Mouse (Mus musculus): ENCODE measurements around the gene Fuca1. TPM values are rescaled to one million over a fixed set of nuclear protein-coding genes. Genes with fewer than 3 reads are reported as not detected.

The Fuca1 gene
- total RNA-seq, 2 experiments from 2014 or later, result 39.3 to 122 TPM

DNA sequence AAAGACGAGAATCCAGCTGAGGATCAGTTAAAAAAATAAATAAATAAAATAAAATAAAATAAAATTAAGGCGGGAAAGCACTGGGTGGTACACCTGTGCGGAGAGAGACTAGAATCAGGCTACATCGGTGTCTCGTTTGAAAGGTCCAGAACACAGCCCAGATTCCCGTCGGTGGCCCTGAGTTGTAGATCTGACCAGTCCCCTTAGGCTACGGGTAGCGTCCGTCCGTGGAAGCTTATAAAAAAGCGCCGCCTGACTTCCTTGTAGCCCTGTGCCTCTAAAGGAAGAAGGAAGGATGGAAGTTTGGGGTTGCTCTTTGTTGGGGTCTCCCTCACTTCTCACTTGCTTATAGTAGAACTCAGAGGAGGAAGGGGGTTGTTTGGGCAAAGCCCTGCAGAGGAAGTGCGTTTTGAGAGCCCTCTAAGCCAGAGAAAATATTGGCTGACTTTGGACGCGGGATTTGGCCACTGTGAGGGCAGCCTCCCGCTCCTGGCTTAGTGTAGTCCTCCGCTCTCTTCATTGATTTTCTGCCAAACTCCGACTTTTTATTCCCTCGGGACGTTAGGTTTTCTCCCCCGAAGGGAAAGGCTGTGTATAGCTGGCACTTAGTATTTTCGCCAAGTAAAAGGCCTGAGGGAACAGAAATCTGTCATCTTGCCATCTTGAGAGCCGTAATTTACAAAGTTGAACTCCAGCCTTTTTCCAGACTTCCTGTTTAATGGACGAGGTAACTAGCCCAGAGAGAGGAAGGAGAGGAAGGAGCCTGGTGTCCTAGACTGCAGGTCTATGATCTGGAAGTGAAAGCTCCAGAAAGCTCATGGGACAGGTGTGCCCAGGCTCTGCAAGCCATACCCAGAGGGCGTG, 954 bp downstream of the Fuca1 start:
- no peak for ATAC-seq (replicated peaks; ENCODE audit: poor library complexity)

- no peak for ATAC-seq (replicated peaks; ENCODE audit: poor library complexity)
These were observed 1.7 kb downstream of the Fuca1 start for GRCm38 (mm10) chr4:135922190-135922589.

GRCm38 (mm10) chr4:135924418-135924817, 3.9 kb downstream of the Fuca1 start:
- ATAC-seq (replicated peaks; ENCODE audit: poor library complexity), result no peak

DNA sequence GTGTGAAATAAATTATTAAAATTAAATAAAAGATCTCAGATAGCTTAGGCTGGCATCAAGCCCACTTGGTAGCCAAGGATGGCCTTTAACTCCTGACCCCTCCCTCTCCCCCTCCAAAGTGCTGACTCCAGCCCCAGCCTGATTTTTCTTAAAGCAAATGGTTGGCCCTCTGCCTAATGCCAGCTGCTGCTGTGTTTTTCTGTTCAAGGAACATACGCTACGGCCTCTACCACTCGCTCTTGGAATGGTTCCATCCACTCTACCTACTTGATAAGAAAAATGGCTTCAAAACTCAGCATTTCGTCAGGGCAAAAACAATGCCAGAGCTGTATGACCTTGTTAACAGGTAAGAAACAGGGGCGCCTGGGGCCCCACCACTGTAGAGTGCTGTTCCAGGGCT, 4.8 kb downstream of the Fuca1 start:
- no peak for ATAC-seq (replicated peaks; ENCODE audit: poor library complexity)

DNA sequence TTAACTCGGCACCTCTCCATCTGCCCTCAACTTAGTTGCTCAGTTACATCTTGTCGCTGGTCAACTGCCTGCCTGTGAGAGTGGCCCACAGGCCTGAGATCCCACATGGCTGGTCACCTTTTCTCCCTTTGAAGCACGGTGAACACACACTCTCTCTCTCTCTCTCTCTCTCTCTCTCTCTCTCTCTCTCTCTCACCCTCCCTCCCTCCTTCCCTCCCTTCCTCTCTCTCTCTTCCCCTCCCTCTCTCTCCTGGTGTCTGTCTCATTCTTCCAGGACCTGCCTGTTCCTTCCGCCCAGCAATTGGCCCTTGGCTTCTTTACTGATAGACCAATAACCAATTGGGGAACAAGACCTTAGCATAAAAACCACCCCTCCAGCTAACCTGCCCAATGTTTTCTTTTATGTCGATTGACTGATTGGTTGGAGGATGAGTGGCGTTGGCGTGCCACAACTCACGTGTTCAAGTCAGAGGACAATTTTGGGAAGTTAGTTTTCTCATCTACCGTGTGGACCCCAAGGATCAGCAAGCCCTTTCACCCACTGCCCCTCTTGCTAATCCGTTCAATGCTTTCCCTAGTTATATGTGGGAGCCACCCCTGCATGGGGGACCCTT, 5.8 kb downstream of the Fuca1 start:
- ATAC-seq (replicated peaks; ENCODE audit: poor library complexity), result no peak

- no peak for ATAC-seq (replicated peaks; ENCODE audit: poor library complexity)
These were observed 6.3 kb downstream of the Fuca1 start for GRCm38 (mm10) chr4:135926861-135927260.

- no peak for ATAC-seq (replicated peaks; ENCODE audit: poor library complexity)
These were observed 7.8 kb downstream of the Fuca1 start for GRCm38 (mm10) chr4:135928376-135928775.

DNA sequence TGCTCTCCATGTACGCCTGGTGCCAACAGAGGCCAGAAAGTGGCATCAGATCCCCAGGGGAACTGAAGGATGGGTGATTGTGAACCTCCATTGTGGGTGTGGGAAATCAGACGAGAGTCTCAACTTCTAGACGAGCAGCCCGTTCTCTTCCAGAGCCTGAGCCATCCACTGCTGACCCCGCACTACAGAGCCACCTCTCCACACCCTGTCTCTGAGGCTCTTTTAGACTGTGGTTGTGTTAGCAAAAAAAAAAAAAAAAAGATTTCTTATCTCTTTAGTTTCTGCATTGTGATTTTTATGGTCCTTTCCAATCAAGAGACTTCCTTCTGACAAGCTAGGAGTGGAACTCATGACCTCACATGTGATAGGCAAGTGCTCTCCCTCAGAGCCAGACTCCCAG, 8.9 kb downstream of the Fuca1 start:
- no peak for ATAC-seq (replicated peaks; ENCODE audit: poor library complexity)

DNA sequence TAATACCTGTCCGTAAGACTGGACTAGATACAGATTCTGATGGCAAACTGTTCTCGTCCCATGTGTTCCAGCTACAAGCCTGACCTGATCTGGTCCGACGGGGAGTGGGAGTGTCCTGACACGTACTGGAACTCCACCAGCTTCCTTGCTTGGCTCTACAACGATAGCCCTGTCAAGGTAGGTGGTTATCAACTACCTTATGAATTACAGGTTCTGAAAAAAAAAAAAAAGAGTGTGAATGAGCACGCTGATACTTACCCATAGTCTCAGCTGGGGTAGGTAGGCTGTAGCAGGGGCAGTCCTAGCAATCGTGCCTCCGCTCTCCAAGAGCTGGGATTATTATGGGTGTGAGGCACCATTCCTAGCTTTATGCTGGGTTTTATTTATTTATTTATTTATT, 9.3 kb downstream of the Fuca1 start:
- no peak for ATAC-seq (replicated peaks; ENCODE audit: poor library complexity)

- ATAC-seq (replicated peaks; ENCODE audit: poor library complexity), result no peak
These were observed 9.7 kb downstream of the Fuca1 start for GRCm38 (mm10) chr4:135930239-135930638.

DNA sequence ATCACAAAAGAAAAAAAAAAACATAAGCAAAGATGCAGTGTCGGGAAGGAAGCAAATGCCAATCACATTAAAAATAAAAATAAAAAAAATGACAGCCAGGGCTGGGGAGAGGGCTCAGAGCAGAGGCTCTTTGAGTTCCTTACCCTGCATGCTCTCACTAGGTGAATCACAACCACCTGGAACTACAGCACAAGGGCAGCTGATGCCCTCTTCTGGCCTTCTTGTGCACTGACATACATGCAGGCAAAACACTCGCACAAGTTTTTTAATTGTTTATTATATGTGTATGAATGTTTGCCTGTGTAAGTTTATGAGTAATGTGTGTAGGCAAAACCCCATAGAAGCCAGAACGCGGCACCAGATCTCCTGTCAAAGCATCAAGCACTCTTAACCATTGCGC, 11.3 kb downstream of the Fuca1 start:
- peak; percentile 76 for ATAC-seq (replicated peaks; ENCODE audit: poor library complexity)

DNA sequence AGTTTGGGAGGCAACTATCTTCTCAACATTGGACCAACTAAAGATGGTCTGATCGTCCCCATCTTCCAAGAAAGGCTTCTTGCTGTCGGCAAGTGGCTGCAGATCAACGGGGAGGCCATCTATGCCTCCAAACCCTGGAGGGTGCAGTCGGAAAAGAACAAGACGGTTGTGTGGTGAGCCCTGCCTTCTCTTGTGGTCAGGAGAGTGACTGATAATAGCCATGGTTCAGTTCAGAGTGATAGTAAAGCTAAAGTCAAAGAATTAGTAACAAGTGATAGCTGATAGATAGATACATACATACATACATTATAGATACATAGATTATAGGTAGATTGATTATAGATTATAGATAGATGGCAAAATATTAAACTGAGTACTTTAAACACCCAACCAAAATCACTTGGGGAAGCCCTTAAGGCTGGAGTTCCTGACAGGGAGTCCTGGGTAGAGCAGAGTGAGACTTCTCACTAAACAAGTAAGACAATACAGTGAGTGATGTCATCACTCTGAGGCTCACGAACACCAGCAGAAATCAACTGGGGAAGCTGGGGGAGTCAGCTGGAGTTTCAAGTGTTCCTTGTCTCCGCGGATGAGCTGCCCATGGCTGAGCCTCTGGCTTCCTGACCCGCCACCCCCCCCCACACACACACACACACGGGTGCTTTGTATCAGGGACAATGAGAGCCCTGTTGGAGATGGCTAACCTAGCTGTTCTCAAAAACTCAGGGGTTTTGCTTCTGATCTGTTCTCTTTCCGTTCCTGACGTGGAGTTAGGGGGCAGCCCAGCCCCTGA, 14.4 kb downstream of the Fuca1 start:
- peak; percentile 70 for ATAC-seq (replicated peaks; ENCODE audit: poor library complexity)

DNA sequence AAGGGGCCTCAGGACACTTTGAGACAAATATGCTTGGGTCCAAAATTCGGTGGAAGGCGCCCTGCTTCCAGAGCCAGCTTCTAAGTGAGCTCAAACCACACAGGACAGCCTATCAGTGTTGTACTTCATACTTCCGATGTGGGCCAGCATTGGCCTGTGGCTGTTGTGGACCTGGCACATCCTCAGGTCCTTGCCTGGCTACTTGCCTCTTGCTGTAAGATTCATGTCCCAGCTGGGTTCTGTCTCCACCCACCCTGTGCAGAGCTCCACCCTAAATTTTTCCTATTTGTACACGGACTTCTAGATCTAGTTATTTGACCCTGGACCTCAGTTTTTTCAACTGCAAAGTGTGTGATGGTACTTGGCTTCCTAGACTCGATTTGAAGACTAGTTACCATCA, 15.0 kb downstream of the Fuca1 start:
- peak; percentile 43; the same call in 1 of the 2 replicates for ATAC-seq (replicated peaks; ENCODE audit: poor library complexity)

- ATAC-seq (replicated peaks; ENCODE audit: poor library complexity), result peak; percentile 49; the same call in 1 of the 2 replicates
These were observed 18.3 kb downstream of the Fuca1 start for GRCm38 (mm10) chr4:135938858-135939257.

GRCm38 (mm10) chr4:135941026-135941425, 20.5 kb downstream of the Fuca1 start:
- 0 out of 2 replicates have a peak, but pooled peaks have one; percentile 40 for ATAC-seq (replicated peaks; ENCODE audit: poor library complexity)

DNA sequence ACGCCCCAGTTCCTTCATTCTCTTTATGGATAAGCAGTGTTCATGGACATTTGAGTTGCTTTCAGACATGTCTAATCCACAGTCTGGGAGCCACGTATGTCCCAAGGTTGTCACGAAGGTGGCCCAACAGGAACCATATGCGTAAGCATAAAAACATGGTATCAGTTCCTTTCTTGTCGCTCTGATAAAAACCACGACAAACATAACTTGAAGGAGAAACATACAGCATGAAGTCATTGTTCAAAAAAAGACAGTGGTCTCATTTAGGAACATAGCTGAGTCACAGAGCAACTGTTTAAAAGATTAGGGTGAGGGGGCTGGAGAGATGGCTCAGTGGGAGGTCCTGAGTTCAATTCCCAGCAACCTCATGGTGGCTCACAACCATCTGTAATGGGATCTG, 21.7 kb downstream of the Fuca1 start:
- no peak for ATAC-seq (replicated peaks; ENCODE audit: poor library complexity)

DNA sequence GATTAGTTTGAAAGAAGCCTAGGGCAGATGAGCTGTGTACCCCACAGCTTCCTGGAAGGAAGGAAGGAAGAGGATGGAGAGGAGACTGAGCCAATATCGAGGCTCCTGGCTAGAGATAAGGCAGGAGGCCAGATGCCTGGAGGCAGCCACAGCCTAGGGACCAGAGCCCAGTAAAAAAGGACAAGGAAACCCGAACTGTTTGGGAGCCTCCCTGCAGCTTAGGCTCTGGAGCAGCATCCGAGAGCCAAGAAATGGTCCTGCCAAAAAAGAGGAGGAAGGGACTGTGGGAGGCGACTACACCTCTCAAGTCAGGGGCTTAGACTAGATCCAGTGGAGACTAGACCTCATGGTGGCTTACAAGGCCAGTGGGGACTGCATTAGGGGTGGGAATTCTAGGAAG, 22.9 kb downstream of the Fuca1 start:
- no peak for ATAC-seq (replicated peaks; ENCODE audit: poor library complexity)

DNA sequence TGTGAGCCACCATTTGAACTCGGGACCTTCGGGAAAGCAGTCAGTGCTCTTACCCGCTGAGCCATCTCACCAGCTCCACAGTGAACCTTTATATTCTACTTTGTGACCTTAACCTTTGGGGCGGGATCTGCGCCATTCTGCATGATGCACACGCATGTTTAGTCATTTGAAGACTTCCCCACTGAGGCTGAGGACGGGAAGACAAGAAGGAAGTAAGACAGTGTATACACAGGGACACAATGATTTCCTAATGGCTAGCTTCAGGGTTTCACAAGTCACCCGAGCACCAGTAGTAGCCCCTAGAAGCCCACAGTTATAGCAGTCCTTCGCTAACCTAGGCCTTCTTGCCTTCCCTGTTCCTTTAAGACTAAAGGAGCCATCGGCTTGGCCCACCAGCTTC, 25.2 kb downstream of the Fuca1 start:
- peak; percentile 63 for ATAC-seq (replicated peaks; ENCODE audit: poor library complexity)

DNA sequence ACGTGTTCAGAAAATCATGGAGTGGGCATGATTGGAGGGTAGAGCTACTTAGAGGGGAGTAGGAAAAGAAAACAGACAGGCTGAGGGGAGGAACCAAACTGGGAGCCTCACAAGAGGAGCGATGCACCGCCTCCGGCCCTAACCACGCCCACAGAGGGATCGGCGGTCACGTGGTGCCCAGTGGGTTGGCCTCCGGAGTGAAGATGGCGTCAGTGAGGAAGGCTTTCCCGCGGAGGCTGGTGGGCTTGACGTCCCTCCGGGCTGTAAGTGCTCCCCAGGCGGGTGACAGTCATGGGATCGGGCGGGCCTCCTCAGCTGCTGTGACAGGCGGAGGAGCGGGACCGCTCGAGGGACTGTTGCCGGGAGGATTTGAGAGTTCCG, 25.7 kb downstream of the Fuca1 start, which contains the start of gene Hmgcl:
Gene Hmgcl, plus strand, starts transcription at position 171 of the 381 bp plus-strand sequence.
- ATAC-seq (replicated peaks; ENCODE audit: poor library complexity), result peak; percentile 95

DNA sequence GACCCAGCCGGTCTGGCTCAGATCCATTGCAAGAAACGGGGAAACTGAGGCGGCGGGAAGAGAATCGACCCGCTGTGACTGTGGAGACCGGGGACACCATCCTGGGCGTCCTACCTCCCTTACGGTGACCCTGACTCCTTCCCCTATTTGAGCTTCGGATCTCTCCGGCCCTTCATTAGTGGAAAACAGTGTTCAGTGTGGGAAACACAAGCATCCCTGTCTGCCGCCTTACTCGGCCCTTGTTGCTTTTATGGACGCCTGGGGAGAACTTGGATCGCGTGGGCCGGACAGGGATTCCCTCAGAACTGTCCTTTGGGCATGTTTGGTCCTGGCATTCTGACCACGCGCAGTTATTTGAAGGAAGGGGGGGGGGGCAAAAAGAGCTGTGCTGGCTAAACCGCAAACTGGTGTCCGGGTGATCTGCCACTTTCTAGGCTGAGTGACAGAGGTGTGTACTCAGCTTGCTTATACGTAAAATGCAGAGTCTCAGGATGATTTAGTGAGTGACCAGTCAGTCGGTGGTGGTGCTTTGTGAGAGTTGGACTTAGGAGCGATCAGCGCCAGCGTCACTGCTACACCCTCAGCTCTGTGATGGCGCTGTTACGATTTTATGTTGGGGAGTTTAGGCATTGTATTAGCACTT, 26.2 kb downstream of the Fuca1 start:
- no peak for ATAC-seq (replicated peaks; ENCODE audit: poor library complexity)

- ATAC-seq (replicated peaks; ENCODE audit: poor library complexity), result no peak
These were observed 27.6 kb downstream of the Fuca1 start for GRCm38 (mm10) chr4:135948142-135948541.
